Mouse (Mus musculus): ENCODE data around the gene Atg16l1.

The Atg16l1 gene

DNA sequence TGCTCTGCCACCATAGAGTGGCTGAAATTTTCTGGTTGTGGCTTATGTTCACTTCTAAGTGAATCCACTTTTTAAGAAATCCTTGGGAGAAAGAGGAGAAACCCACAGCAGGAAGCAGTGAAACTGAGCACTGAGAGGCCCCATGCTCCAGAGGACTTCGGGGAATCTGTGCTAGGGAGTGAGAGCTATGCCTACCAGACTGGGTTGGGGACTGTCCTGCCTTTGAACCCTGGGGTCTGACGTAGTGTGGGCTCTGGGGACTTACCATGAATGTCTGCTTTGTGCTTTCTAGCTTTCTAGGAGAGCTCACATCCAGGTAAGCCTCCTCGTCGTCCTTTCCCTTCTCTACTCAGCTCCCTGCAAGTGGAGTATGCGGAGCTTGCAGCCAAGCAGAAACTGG is 81.3 kb downstream of the Atg16l1 start:
- DNase-seq = no peak

DNA sequence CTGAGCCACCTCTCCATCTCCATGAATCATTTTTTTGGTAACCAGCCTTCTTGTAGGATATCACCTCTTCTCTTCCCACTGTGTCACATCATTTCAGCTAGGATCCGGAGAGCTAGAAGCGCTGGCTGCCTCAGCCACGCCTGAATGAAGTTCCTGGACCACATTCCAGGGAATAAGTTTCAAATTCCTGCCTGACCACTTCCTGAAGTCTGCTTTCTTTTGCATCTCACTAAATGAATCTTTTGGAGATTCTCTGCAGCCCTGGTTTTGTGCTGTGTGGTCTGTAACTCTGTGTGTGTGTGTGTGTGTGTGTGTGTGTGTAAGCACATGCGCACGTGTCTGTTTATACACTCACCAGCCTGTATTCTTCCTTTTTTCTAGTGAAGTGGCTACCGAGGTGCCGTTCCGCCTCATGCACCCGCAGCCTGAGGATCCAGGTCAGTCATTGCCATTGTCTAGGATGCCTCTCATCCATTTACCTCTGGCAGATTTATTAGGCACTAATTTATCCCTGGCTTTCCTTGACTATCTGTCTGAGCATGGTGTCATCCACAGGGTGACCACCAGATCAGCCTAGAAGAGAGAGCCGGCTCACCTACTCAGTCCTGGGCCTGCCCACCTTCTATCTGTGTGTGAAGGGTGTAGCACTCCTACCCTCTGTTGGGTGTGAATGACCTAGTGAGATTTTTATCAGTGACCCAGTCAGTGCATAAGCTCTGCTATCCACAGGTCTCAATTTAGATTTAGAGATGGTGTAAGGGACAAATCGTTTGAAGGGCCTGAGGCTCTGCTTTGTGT is 84.9 kb downstream of the Atg16l1 start:
- no peak for DNase-seq
